Mouse (Mus musculus) neutrophil, adult 65 days (primary cell): ENCODE results near the gene Nln. TPM values are rescaled to one million over a fixed set of nuclear protein-coding genes. Genes with fewer than 3 reads are reported as not detected.

Source experiments
- total RNA-seq: library from RNA; stranded (reverse); gene quantifications from 2 replicates; pipeline ENCODE4 v1.2.4, GENCODE M21; 2023

Nln gene
- total RNA-seq = 12.4 and 14.1 TPM in 2 replicates

DNA sequence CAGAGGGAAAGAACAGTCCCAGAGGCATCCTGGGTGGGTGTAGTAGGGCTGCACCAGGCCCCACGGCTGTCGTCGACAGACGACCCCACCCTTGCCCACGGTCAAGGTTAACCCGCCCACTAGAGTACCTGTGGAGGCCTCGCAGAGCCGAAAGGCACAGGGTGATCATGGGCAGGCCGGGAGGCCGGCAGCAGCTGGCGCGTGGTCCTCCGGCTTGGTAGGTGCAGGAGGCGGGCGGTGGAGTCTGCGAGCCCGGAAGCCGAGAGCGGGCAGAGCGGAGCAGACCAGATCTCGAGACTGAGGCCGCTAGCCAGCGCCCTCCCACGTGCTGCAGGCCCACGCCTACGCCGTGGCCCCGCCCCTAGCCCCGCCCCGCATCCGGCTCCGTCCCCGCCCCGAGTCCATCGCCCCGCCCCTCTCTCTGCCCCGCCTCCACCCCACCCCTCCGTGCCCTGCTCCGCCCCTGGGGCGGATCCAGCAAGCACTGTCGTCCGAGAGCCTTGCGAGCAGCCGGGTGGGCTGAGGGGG, at the start of gene Nln, which contains the start of gene Sgtb:
Gene Nln, minus strand, starts transcription at position 327 of the 528 bp plus-strand sequence.
Gene Sgtb, plus strand, starts transcription at position 454 of the 528 bp plus-strand sequence.

Other genes with a start within 250 kb of the Nln start
- gene Erbin, start 189.1 kb downstream of the Nln start, total RNA-seq = 83.0 and 104 TPM in 2 replicates
- not detected in 2 replicates for gene Sgtb, start 127 bp upstream of the Nln start, total RNA-seq
- 15.0 and 16.1 TPM in 2 replicates for gene Trappc13, start 68.9 kb upstream of the Nln start, total RNA-seq
- gene Trim23, start 69.2 kb upstream of the Nln start, total RNA-seq = 5.2 and 5.8 TPM in 2 replicates
- 11.1 and 13.4 TPM in 2 replicates for gene Cenpk, start 119.0 kb upstream of the Nln start, total RNA-seq
- 21.3 and 22.6 TPM in 2 replicates for gene Ppwd1, start 119.2 kb upstream of the Nln start, total RNA-seq
- 1.3 and 1.9 TPM in 2 replicates for gene Adamts6, start 178.2 kb upstream of the Nln start, total RNA-seq